Mouse (Mus musculus): ENCODE data around the gene Denr. TPM values are rescaled to one million over a fixed set of nuclear protein-coding genes. Genes with fewer than 3 reads are reported as not detected.

The Denr gene
- polyA plus RNA-seq, 1 experiment, result 4.7 TPM

GRCm38 (mm10) chr5:123897352-123897751, 9.6 kb upstream of the Denr start:
- Histone ChIP-seq H3K4me3 (replicated peaks) (no peak overlapping the region), H3K4me1 (ENCODE audit: control insufficient read depth) (no peaks in the 10 kb centered on the region; the same call in none of the 2 replicates), H3K36me3 (ENCODE audit: control insufficient read depth) (no peaks in the 10 kb centered on the region), H3K9me3 (ENCODE audit: control insufficient read depth, low read length) (no peaks in the 10 kb centered on the region), H3K27me3 (ENCODE audit: control insufficient read depth) (no peaks in the 10 kb centered on the region)
- no peak for TF ChIP-seq GATA1 (IDR thresholded peaks at IDR 0.05; ENCODE audit: low read length)
- no peak for TF ChIP-seq TAL1 (IDR thresholded peaks at IDR 0.05; ENCODE audit: low read length)

GRCm38 (mm10) chr5:123904059-123904672, 2.8 kb upstream of the Denr start:
- H3K4me1 ChIP-seq (ENCODE audit: control insufficient read depth), result peaks cover 30% of the 10 kb centered on the region
- H3K27me3 ChIP-seq (ENCODE audit: control insufficient read depth), result no peaks in the 10 kb centered on the region
- H3K9me3 ChIP-seq (ENCODE audit: control insufficient read depth, low read length), result no peaks in the 10 kb centered on the region
- H3K4me3 ChIP-seq (replicated peaks), result no peak overlapping the region
- TF ChIP-seq TAL1 (IDR thresholded peaks at IDR 0.05; ENCODE audit: low read length) (no peak), GATA1 (IDR thresholded peaks at IDR 0.05; ENCODE audit: low read length) (no peak)
- H3K36me3 ChIP-seq (ENCODE audit: control insufficient read depth), result peaks cover 10% of the 10 kb centered on the region

- H3K4me1 ChIP-seq (ENCODE audit: control insufficient read depth), result peaks cover 30% of the 10 kb centered on the region
- H3K27me3 ChIP-seq (ENCODE audit: control insufficient read depth), result no peaks in the 10 kb centered on the region
- peaks cover 30% of the 10 kb centered on the region for H3K36me3 ChIP-seq (ENCODE audit: control insufficient read depth)
- peak overlapping the region; percentile 73 for H3K4me3 ChIP-seq (replicated peaks)
- no peaks in the 10 kb centered on the region for H3K9me3 ChIP-seq (ENCODE audit: control insufficient read depth, low read length)
- no peak for TF ChIP-seq GATA1 (IDR thresholded peaks at IDR 0.05; ENCODE audit: low read length)
- no peak for TF ChIP-seq TAL1 (IDR thresholded peaks at IDR 0.05; ENCODE audit: low read length)
These were observed 614 bp upstream of the Denr start for GRCm38 (mm10) chr5:123906146-123906975.

GRCm38 (mm10) chr5:123907631-123907977, 629 bp downstream of the Denr start:
- peak overlapping the region; percentile 73 for H3K4me3 ChIP-seq (replicated peaks)
- peaks cover 39% of the 10 kb centered on the region for H3K36me3 ChIP-seq (ENCODE audit: control insufficient read depth)
- no peaks in the 10 kb centered on the region for H3K9me3 ChIP-seq (ENCODE audit: control insufficient read depth, low read length)
- H3K4me1 ChIP-seq (ENCODE audit: control insufficient read depth), result peaks cover 30% of the 10 kb centered on the region
- H3K27me3 ChIP-seq (ENCODE audit: control insufficient read depth), result no peaks in the 10 kb centered on the region
- TF ChIP-seq GATA1 (IDR thresholded peaks at IDR 0.05; ENCODE audit: low read length) (no peak), TAL1 (IDR thresholded peaks at IDR 0.05; ENCODE audit: low read length) (no peak)

GRCm38 (mm10) chr5:123914852-123915251, 7.9 kb downstream of the Denr start:
- peaks cover 83% of the 10 kb centered on the region for H3K36me3 ChIP-seq (ENCODE audit: control insufficient read depth)
- no peak overlapping the region for H3K4me3 ChIP-seq (replicated peaks)
- no peaks in the 10 kb centered on the region for H3K9me3 ChIP-seq (ENCODE audit: control insufficient read depth, low read length)
- TF ChIP-seq GATA1 (IDR thresholded peaks at IDR 0.05; ENCODE audit: low read length), result no peak
- no peak for TF ChIP-seq TAL1 (IDR thresholded peaks at IDR 0.05; ENCODE audit: low read length)
- H3K27me3 ChIP-seq (ENCODE audit: control insufficient read depth), result no peaks in the 10 kb centered on the region
- peaks cover 3% of the 10 kb centered on the region; the same call in 1 of the 2 replicates for H3K4me1 ChIP-seq (ENCODE audit: control insufficient read depth)

- Histone ChIP-seq H3K4me1 (ENCODE audit: control insufficient read depth) (no peaks in the 10 kb centered on the region), H3K9me3 (ENCODE audit: control insufficient read depth, low read length) (no peaks in the 10 kb centered on the region), H3K4me3 (replicated peaks) (no peak overlapping the region), H3K36me3 (ENCODE audit: control insufficient read depth) (peaks cover 81% of the 10 kb centered on the region), H3K27me3 (ENCODE audit: control insufficient read depth) (no peaks in the 10 kb centered on the region)
- TF ChIP-seq GATA1 (IDR thresholded peaks at IDR 0.05; ENCODE audit: low read length), result no peak
- TF ChIP-seq TAL1 (IDR thresholded peaks at IDR 0.05; ENCODE audit: low read length), result no peak
These were observed 15.1 kb downstream of the Denr start for GRCm38 (mm10) chr5:123922112-123922511.

- H3K4me1 ChIP-seq (ENCODE audit: control insufficient read depth), result peaks cover 20% of the 10 kb centered on the region
- no peaks in the 10 kb centered on the region for H3K27me3 ChIP-seq (ENCODE audit: control insufficient read depth)
- TF ChIP-seq GATA1 (IDR thresholded peaks at IDR 0.05; ENCODE audit: low read length) (no peak), TAL1 (IDR thresholded peaks at IDR 0.05; ENCODE audit: low read length) (no peak)
- H3K9me3 ChIP-seq (ENCODE audit: control insufficient read depth, low read length), result no peaks in the 10 kb centered on the region
- H3K4me3 ChIP-seq (replicated peaks), result no peak within 1 kb of the TSS
- H3K36me3 ChIP-seq (ENCODE audit: control insufficient read depth), result peaks cover 64% of the 10 kb centered on the region
These were observed 20.1 kb downstream of the Denr start, which contains the start of gene Gm43518 for GRCm38 (mm10) chr5:123927118-123927517. Gm43518 (plus strand) TSS chr5:123927418.

- peaks cover 31% of the 10 kb centered on the region for H3K36me3 ChIP-seq (ENCODE audit: control insufficient read depth)
- no peaks in the 10 kb centered on the region for H3K9me3 ChIP-seq (ENCODE audit: control insufficient read depth, low read length)
- peaks cover 36% of the 10 kb centered on the region for H3K4me1 ChIP-seq (ENCODE audit: control insufficient read depth)
- H3K27me3 ChIP-seq (ENCODE audit: control insufficient read depth), result no peaks in the 10 kb centered on the region
- H3K4me3 ChIP-seq (replicated peaks), result peak within 1 kb of the TSS; percentile 77
- TF ChIP-seq GATA1 (IDR thresholded peaks at IDR 0.05; ENCODE audit: low read length), result no peak
- TF ChIP-seq TAL1 (IDR thresholded peaks at IDR 0.05; ENCODE audit: low read length), result no peak
These were observed 23.6 kb downstream of the Denr start, which contains the start of gene Ccdc62 for GRCm38 (mm10) chr5:123930508-123930989. Ccdc62 (plus strand) TSS chr5:123930679.

- no peaks in the 10 kb centered on the region for H3K27me3 ChIP-seq (ENCODE audit: control insufficient read depth)
- peaks cover 26% of the 10 kb centered on the region for H3K36me3 ChIP-seq (ENCODE audit: control insufficient read depth)
- H3K4me3 ChIP-seq (replicated peaks), result peak overlapping the region; percentile 77
- no peaks in the 10 kb centered on the region for H3K9me3 ChIP-seq (ENCODE audit: control insufficient read depth, low read length)
- TF ChIP-seq GATA1 (IDR thresholded peaks at IDR 0.05; ENCODE audit: low read length), result no peak
- no peak for TF ChIP-seq TAL1 (IDR thresholded peaks at IDR 0.05; ENCODE audit: low read length)
- H3K4me1 ChIP-seq (ENCODE audit: control insufficient read depth), result peaks cover 38% of the 10 kb centered on the region
These were observed 24.2 kb downstream of the Denr start for GRCm38 (mm10) chr5:123931131-123931530.
